Mouse (Mus musculus) hindbrain, postnatal 0 days (tissue): ENCODE data around the gene Ndufb6. TPM values are rescaled to one million over a fixed set of nuclear protein-coding genes. Genes with fewer than 3 reads are reported as not detected.
A peak's percentile ranks its signal among the peaks of the same experiment; 100 is the strongest.

Experiments
- ATAC-seq: fragments of 200-750 bp; cut with Nextera tagmentation; 2 replicates; pipeline ENCODE4 v1.8.0; 2017; ENCODE audit warnings: mild to moderate bottlenecking, moderate TSS enrichment, moderate library complexity
- DNase-seq: peaks from one replicate; pipeline ENCODE4 v3.0.0-alpha.2; 2015; ENCODE audit warnings: low spot score
- H3K27ac ChIP-seq: fragments of 300-500 bp; sonication (generic); 2 replicates; pipeline ENCODE4 v1.5.1; 2014; ENCODE audit warnings: mild to moderate bottlenecking
- H3K27me3 ChIP-seq: fragments of 300-500 bp; sonication (generic); 2 replicates; pipeline ENCODE4 v1.6.1; 2014; ENCODE audit warnings: low read length, mixed read lengths; ENCODE audit not compliant: insufficient read depth
- H3K36me3 ChIP-seq: fragments of 300-500 bp; sonication (generic); 2 replicates; pipeline ENCODE4 v1.6.1; 2014; ENCODE audit warnings: low read length, mixed read lengths; ENCODE audit not compliant: insufficient read depth
- H3K4me1 ChIP-seq: fragments of 300-500 bp; sonication (generic); 2 replicates; pipeline ENCODE4 v1.6.1; 2014; ENCODE audit warnings: antibody characterized with exemption, low read length, mixed read lengths; ENCODE audit not compliant: insufficient read depth
- H3K4me2 ChIP-seq: fragments of 300-500 bp; sonication (generic); 2 replicates; pipeline ENCODE4 v1.6.1; 2014; ENCODE audit warnings: low read depth, mild to moderate bottlenecking, low read length, moderate library complexity, mixed read lengths
- H3K4me3 ChIP-seq: fragments of 300-500 bp; sonication (generic); 2 replicates; pipeline ENCODE4 v1.5.1; 2014; ENCODE audit warnings: low read length
- H3K9ac ChIP-seq: fragments of 300-500 bp; sonication (generic); replicated peaks from 2 replicates; pipeline ENCODE4 v1.6.1; 2014; ENCODE audit warnings: mild to moderate bottlenecking, low read length, moderate library complexity, mixed read lengths
- H3K9me3 ChIP-seq: fragments of 300-500 bp; sonication (generic); 2 replicates; pipeline ENCODE4 v1.6.1; 2016; ENCODE audit warnings: low read length, mixed read lengths
- CTCF ChIP-seq: IDR thresholded peaks from 2 replicates; pipeline ENCODE4 v1.5.1; 2016; ENCODE audit warnings: antibody characterized with exemption, control low read depth, low read depth
- WGBS: fragments of 180-500 bp; shearing (Covaris S2); extraction: QIAGEN DNeasy Blood & Tissue Kit; methylation state at CpG from one replicate; pipeline ENCODE4 v1.1.7; 2014; 5-methylcytosine and 5-hydroxymethylcytosine counted together
- polyA plus RNA-seq: library from polyadenylated mRNA; unstranded; fragments of >200 nt; fragmentation: Nextera tagmentation; extraction: Ambion mirVana; gene quantifications from 2 replicates; pipeline ENCODE4 v1.2.1, GENCODE M21; 2015
- total RNA-seq: library from RNA; depleted of rRNA; stranded (reverse); fragments of >200 nt; gene quantifications from 2 replicates; pipeline ENCODE4 v1.2.3, GENCODE M21; 2014

Ndufb6 gene
- total and polyA plus RNA-seq, 2 experiments from 2014 or later, result 180 to 456 TPM

DNA sequence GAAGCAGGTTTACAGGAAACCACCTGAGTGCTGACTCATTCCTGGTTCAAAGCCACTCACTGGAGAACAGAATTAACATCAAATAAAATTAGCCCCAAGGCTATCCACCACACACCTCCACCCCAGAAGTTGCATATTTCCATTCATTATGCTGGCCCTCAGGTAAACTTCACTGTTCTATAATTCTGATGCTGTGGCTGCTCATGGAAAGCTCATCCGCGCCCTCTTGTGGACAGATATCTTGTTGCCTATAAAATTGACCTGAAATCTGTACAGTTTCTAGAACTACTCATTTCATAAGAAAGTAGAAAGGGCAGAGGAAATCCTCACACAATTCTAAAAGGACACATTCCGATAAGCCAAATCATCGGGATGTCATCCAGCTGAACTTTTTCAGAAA, 6.4 kb upstream of the Ndufb6 start:
- Histone ChIP-seq H3K27ac (no peak overlapping the region), H3K9ac (no peak overlapping the region), H3K9me3 (no peaks in the 10 kb centered on the region), H3K4me2 (no peak overlapping the region), H3K36me3 (no peaks in the 10 kb centered on the region), H3K4me3 (no peak overlapping the region), H3K4me1 (no peaks in the 10 kb centered on the region), H3K27me3 (no peaks in the 10 kb centered on the region)
- ATAC-seq, result no peak
- peak; percentile 83 for TF ChIP-seq CTCF
- WGBS, result 16% methylated on average over 4 of the region's 4 CpGs
- DNase-seq, result peak; percentile 79

DNA sequence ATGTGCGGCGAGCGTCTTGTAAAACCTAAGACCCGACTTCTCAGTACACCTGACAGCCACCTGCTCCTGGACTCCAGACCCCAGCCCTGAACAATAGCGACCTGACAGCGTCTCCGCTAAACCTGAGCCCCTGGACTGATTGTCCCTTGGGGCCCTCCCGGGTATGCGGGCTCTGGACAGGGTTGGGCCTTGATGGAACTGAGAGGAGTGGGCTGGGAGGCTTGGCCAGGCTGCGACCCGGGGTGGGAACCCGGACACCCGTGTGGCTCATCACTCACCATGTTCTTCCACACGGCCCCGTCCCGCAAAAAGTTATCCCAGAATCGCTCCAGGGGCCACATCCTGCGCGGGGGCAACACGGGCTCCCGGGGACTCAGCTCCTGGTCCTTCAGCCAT, 343 bp downstream of the Ndufb6 start:
- ATAC-seq (peak; percentile 79), DNase-seq (peak; percentile 3)
- WGBS, result under 1% methylated on average over 21 of the region's 21 CpGs

DNA sequence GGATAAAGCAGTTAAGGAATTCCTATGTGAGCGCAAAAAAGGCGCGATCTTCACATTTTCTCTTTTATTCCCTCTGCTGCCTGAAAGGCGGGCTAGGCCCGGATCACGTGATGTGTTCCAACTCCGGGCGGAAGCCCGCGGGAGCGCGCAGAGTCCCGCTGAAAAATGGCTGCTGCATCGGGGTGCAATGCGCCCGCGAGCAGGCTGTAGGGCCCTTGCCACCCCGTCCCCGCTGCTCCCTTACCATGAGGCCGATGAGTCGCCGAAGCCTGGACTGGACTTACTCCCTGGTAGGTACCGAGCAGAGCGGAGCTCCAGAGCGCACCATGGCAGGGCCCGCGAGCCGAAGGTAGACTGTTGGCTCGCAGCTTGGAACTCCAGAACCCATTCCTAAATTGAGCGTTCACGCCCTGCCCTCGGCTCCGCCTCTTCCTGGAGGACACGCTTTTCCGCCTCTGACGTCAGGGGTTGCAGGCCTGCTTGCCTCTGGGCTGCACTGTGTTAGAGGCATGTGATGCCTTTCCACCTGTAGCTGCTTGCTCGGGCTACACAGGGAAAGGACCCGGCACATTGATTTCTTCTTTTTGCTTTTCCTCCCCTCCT, 9.7 kb downstream of the Ndufb6 start, which contains the start of the genes Smim27 and Topors:
TSS of gene Smim27 (plus strand) at position 150 of the 603 bp plus-strand sequence.
TSS of gene Topors (minus strand) at position 421 of the 603 bp plus-strand sequence.
- no peaks in the 10 kb centered on the region for H3K27me3 ChIP-seq
- under 1% methylated on average over 38 of the region's 38 CpGs for WGBS
- H3K4me3 ChIP-seq, result peak within 1 kb of the TSS; percentile 74
- TF ChIP-seq CTCF, result no peak
- peak; percentile 96 for ATAC-seq
- no peaks in the 10 kb centered on the region; the same call in 1 of the 2 replicates for H3K4me1 ChIP-seq
- H3K4me2 ChIP-seq, result peak within 1 kb of the TSS; percentile 94
- H3K9ac ChIP-seq, result peak within 1 kb of the TSS; percentile 78
- H3K27ac ChIP-seq, result peak within 1 kb of the TSS; percentile 96
- peak; percentile 98 for DNase-seq
- H3K36me3 ChIP-seq, result no peaks in the 10 kb centered on the region; the same call in 1 of the 2 replicates
- no peaks in the 10 kb centered on the region for H3K9me3 ChIP-seq

More for the DNA sequence above, 343 bp downstream of the Ndufb6 start:
- H3K9ac ChIP-seq, result peak overlapping the region; percentile 72
- no peaks in the 10 kb centered on the region for H3K27me3 ChIP-seq
- H3K9me3 ChIP-seq, result no peaks in the 10 kb centered on the region
- peak overlapping the region; percentile 79 for H3K4me3 ChIP-seq
- H3K4me2 ChIP-seq, result peak overlapping the region; percentile 78
- peak overlapping the region; percentile 42; the same call in 1 of the 2 replicates for H3K27ac ChIP-seq
- no peaks in the 10 kb centered on the region for H3K4me1 ChIP-seq
- H3K36me3 ChIP-seq, result peaks cover 15% of the 10 kb centered on the region; the same call in 1 of the 2 replicates
- TF ChIP-seq CTCF, result no peak

DNA sequence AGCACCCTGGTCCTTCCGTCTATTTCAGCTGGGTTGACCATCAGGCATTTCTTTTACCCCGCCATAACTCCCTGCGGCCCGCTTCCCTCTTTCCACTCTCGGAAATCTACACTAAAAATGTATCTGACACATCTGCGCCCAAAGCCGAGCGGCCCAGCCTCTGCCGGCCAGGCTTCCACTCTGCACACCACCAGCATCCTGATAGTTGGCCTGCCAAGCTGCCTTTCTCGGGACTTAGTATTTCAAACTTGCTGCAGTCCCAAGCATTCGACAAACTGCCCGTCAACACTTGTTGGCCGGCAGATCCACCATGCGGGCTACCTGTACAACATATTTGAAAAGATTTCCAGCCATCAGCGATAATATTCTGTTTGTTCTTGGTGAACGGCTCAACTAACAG, 10.4 kb downstream of the Ndufb6 start:
- DNase-seq, result no peak
- no peak for TF ChIP-seq CTCF
- 0 out of 2 replicates have a peak, but pooled peaks have one; percentile 0 for ATAC-seq
- Histone ChIP-seq H3K4me2 (peak overlapping the region; percentile 94), H3K9ac (peak overlapping the region; percentile 78), H3K27me3 (no peaks in the 10 kb centered on the region), H3K9me3 (no peaks in the 10 kb centered on the region), H3K4me3 (peak overlapping the region; percentile 74), H3K36me3 (no peaks in the 10 kb centered on the region; the same call in 1 of the 2 replicates), H3K4me1 (no peaks in the 10 kb centered on the region; the same call in 1 of the 2 replicates), H3K27ac (peak overlapping the region; percentile 96)
- under 1% methylated on average over 16 of the region's 16 CpGs for WGBS

DNA sequence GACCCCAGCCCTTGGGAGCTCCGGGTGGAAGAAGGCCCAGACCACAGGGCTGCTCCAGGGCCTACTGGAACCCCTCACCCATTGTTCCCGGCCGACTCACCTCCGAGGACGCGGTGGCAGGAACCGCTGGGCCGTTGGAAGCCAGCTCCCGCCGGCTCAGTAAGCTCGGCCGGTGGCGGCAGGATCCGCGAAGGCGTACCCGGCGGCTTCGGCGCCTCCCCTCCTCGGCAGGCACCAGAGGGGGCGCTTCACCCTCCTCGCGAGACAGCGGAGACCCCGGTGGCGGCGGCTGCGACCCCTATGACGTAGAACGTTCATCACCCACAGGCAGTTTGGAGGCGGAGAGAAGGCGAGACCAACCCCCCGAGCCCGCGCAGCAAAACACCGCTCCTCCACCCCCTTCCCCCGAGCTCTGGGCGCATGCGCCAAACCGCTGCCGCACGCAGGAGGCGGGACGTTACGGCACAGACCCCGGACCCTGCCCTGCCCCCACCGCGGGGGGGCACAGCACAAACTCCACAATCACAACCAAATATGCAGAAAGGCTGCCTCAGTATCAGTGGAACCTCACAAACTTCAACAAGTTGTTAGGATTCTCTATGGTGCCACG, 10.9 kb downstream of the Ndufb6 start:
- peak; percentile 56 for TF ChIP-seq CTCF
- WGBS, result 0% methylated on average over 45 of the region's 50 CpGs
- ATAC-seq (peak; percentile 89), DNase-seq (peak; percentile 97)
- H3K9me3 ChIP-seq, result no peaks in the 10 kb centered on the region
- H3K27ac ChIP-seq, result peak overlapping the region; percentile 96
- H3K4me1 ChIP-seq, result no peaks in the 10 kb centered on the region; the same call in 1 of the 2 replicates
- peak overlapping the region; percentile 94 for H3K4me2 ChIP-seq
- no peaks in the 10 kb centered on the region; the same call in 1 of the 2 replicates for H3K36me3 ChIP-seq
- peak overlapping the region; percentile 78 for H3K9ac ChIP-seq
- H3K4me3 ChIP-seq, result peak overlapping the region; percentile 74
- no peaks in the 10 kb centered on the region for H3K27me3 ChIP-seq

DNA sequence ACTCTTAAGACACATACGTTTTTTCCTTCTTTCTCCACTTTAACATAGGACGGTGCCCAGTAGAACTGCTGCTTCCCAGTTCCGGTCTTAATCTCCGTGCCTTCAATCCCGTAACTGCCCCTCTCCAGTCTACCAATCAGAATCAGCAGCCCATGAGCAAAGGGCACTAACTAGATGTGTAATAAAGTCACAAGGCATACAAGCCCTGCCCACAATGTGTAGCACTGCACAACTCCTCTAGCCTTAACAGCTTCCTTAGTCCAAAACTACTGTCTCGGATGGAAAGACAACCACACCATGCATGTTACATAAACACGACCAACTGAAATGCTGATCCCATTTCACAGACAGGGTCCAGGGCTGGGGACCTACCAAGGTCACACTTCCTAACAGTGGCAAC, 11.5 kb downstream of the Ndufb6 start:
- Histone ChIP-seq H3K36me3 (peaks cover 2% of the 10 kb centered on the region; the same call in 1 of the 2 replicates), H3K9me3 (no peaks in the 10 kb centered on the region), H3K9ac (peak overlapping the region; percentile 78), H3K27ac (peak overlapping the region; percentile 96), H3K4me2 (peak overlapping the region; percentile 94), H3K27me3 (no peaks in the 10 kb centered on the region), H3K4me3 (peak overlapping the region; percentile 74), H3K4me1 (no peaks in the 10 kb centered on the region; the same call in 1 of the 2 replicates)
- WGBS, result 66% methylated on average over 7 of the region's 7 CpGs
- DNase-seq, result peak; percentile 2
- peak; percentile 0; the same call in 1 of the 2 replicates for ATAC-seq
- TF ChIP-seq CTCF, result no peak
